Mouse (Mus musculus): Measurements from ENCODE around the gene Iqsec1.

The Iqsec1 gene

DNA sequence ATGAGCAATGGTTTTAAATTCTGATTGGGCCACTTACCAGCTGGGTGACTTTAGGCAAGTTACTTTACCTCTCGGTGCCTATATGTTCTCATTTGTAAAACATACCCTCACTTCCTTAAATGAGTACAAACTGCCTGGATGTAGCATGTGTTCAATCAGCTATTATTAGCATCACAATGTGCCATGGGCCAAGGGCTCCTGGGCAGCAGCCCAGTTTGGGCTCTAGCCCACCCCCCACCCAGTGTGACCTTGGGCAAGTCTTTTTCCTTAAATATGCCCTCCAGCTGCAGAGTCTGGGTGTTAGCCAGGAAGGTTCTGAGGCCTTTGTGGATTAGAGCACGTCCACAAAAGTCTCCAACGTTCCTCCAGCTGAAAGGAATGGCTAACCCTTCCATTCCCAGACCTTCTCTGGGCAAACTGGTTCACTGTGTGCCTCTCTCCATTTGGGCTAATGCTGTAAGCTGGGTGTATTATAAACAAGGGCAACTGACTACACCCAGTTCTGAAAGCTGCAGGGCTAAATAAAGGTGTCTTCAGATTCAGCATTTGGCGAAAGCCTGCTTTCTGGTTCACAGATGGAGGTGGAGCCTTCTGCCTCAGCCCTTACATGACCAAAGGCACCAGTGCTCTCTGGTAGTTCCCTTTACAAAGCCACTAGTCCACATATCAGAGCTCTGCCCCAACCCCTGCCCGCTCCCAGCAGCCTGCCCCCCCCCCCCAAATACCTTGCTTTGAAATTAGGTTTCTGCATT lies 101.3 kb downstream of the Iqsec1 start:
- peak; percentile 11 for DNase-seq

DNA sequence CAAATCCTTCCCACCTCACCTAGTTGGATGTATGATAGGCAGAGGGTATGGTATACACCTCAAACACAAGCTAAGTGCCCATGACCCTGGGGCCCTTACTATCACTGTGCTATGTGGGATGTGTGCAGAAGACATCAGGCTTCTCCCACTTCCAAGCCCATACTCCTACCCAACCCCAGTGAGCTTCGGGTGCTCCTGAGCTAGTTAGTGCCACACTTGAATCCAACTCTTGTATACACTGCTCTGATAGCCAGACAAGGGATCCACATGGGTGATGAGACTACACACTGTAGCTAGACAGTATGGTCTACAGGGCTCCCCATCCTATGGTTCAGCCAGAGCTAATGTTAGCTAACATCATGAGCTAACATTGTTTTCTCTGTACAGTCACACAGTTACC lies 102.9 kb downstream of the Iqsec1 start:
- DNase-seq, result no peak

DNA sequence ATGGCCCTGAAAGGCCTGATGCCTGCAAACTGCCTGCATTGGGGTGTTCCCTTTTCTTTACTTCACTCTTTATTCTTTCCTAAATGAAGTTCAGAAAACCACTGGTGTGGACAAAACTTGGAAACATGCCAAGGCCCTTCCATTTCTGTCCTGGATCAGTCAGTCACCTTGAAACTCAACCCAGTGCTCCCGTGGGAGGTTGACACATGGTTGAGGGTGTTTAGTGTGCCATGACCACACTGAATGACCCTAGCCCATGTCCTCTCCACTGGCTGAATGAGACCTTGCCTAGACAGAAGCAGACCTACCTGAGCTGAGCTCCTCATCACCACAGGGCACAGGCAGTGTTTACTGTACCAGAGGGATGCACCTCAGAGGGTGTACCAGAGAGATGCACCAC lies 103.9 kb downstream of the Iqsec1 start:
- DNase-seq, result peak; percentile 17

DNA sequence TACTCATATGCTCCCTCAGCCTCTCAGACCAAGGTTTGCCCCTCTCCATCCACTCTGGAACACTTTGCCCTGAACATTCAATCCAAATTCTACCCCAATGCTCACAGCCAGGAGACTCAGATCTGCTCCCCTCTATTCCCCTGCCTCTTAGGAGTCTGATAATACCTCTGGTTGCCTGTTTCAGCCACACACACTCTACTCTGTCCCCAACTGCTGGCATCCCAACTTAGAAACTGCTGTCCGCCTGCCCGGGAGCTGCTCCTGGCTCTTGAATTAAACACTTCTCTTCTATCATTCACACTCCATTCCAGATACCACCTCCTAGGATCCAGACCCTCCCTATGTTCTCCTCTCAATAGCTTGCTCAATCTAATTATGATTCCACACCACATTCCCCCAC lies 107.5 kb downstream of the Iqsec1 start:
- no peak for DNase-seq

DNA sequence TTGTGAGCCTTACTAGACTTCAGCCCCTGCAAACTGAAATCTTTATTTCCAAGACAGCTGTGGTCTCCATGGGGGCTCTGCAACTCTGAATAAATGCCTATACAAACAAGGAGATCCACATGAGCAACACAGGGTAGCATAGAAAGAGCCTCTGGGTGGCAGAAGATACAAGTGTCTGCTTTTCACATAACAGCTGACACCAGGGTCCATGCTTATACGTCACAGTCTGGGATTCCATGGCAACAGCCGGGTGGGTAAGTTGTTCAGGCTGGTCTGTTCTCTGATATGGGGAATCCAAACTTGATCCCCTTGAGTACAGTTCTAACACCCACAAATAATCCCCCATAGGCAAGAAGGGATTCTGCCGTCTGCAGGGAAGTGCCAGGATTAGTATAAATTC lies 108.1 kb downstream of the Iqsec1 start:
- DNase-seq, result no peak

DNA sequence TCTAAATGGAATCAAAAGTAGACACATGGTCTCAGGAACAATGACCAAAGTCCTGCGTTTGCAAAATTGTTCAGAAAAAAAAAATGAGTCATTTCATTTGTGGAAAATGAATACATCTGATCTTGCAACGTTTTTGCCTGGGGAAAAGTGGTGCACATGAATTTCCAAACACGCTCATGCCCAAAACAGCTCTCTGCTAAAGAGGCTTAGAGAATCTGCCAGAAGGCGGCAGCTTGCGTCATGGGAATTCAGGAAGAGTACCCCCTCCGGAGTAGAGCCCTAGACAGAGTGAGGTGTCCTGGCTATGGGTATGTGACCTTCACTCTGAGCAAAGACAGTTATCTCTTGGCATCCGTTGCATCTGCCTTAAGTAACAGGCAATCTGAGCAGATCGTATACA lies 116.9 kb downstream of the Iqsec1 start:
- DNase-seq, result no peak

DNA sequence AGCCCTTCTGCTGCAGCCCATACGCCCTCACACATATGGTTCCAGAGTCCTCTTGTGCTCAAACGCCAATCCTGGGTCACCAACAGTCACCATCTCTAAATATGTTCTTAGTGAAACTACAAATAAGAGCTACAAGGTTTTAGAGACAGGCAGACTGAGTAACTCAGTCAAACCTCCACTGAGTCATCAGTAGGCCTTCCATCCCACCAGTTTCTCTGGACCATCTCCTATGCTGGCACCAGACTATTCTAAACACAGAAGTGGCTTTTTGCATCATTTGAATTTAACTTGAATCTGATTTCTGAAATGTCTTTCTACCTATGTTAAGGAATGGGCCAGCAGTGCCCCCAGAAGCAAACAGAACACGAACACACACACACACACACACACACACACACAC lies 120.5 kb downstream of the Iqsec1 start:
- DNase-seq, result no peak

DNA sequence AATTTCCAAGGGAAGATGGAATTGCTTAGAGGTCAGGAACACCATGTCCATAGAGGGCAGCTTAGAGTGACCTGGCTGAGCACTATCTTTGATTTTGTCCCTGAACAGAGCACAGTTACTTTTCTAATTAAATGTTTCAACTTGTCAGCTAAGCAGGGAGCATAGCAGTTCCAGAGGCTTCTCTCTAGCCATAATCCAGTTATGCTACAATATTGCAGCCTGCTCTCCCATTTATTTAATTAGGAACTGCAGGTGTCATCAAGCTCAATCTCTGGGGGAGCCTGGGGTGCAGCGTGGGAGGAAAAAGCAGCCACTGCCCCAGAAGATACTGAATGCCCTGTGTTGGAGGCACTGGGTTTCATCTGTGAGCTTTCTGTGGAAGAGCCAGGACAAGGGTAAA lies 127.1 kb downstream of the Iqsec1 start:
- no peak for DNase-seq

DNA sequence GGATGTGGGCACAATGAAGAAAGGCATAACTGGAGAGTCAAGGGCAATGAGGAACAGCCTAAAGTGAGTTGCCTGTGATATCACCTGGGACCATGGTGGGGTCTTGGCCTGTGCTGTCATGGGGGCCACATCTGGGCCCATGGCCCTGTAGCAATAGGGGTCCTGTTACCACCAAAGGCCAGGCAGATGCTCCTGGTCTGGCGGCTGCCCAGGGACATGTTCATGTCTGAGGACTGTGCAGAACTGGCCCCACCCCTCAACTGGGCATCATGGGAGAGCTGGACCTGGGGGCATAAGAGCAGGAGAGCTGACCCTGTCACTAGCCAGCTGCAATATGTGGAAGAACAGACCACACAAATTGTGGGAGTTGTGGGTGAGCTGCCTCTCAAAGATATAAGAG lies 130.6 kb downstream of the Iqsec1 start:
- no peak for DNase-seq

DNA sequence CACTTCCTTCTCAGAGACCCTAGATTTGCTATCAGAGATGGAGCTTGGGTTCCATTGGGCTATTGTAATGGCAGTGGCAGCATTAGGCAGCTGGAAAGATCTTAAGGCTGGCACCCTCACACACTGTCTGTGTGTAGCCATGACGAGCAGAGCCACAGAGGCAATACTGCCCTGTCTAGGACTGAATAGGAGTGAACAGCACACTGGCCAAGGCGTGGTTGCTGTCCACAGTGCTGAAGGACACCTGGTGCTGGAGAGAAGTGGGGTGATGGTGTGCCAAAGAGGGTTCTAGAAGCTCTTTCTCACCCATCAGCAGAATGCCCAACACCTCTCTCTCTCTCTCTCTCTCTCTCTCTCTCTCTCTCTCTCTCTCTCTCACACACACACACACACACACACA lies 136.1 kb downstream of the Iqsec1 start:
- peak; percentile 15 for DNase-seq

DNA sequence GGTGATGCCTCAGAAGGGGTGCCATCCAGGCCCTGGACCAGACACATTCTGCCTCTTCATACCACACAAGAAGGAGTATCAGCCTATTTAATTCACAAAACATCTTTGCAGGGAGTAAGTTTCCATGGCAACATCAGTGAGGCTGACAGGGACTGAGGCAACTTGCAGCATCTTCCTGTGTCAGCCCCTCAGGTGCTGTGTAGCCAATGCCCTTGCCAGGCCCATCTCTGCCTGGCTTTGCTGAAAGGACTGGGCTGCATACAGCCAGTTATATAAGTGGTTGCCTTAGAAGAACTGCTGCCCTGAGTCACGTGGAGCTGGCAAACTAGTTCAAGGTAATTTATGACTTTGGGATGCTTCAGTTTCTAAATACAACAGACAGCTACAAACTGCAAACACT lies 140.4 kb downstream of the Iqsec1 start:
- DNase-seq, result no peak

DNA sequence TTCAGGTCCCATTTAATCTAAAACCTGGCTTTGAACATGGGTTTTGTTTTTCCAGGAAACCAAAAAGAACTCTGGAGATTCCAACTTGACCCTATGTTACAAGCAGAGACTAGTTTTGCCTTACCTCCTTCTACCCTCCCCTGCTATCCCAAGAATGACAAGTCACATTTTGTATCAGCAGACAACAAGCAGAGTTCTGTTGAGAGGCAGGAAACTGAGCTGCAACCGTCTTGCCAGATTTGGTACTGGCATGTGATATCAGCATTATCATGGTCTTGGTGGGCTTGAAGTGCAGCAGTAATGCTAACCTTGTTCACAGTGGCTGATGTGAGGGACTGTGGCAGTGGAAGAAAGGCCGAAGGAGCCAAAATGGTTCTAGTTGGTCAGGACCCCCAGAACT lies 141.0 kb downstream of the Iqsec1 start:
- no peak for DNase-seq

DNA sequence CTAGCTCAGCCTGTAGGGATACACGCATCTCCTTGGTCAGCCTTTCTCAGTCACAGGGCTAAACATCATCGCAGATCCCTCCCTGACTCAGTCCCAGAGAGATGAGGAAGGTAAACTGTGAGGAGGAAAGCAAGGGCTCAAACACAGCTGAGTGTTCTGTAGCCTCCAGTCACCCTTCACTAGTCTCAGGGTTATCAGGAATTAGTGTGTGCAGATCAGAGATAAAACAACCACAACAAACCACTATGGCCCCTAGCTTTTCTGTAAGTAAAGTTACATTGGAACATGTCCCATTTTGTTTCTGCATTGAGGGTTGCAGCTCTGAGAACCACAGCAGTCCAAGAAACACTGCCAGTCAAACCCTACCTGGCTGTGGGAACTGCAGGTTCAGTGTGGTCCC lies 148.5 kb downstream of the Iqsec1 start:
- DNase-seq, result no peak

DNA sequence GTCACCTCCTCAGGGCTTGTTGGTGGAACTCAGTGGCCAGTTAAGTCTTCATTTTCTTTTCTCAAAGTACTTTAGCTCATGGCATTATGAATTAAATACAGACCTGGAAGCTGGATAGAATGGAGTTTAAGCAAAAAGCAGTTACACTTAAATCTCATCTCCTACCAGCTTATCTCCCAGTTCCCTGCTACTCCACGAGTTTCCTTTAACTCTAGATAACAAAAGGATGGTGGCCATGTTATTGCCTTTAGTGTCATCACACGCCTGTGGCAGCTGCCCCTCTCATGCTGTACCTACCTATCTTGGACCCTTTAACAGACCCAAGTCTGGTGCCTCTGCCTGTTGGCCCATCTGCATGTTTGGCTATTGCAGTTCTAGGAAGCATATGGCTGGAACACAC lies 151.7 kb downstream of the Iqsec1 start:
- DNase-seq, result no peak

DNA sequence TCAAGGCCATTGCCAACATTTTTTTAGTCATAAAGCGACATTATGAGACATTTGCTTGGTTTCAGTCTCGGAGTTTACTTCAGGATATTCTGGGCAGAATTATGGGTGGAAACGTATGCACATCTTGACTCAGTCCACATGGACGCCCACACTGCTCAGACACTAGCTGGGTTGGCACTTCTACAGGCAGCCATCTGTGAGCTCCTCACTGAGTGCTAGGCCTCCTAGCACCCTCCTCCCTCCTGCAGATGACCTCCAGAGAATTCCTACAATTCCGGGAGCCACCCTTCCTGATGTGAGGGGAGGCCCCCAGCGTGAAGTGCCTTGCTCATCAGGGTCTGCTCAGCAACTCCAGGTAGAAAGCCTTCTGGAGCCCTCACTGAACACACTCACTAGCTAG lies 158.9 kb downstream of the Iqsec1 start:
- DNase-seq, result no peak

DNA sequence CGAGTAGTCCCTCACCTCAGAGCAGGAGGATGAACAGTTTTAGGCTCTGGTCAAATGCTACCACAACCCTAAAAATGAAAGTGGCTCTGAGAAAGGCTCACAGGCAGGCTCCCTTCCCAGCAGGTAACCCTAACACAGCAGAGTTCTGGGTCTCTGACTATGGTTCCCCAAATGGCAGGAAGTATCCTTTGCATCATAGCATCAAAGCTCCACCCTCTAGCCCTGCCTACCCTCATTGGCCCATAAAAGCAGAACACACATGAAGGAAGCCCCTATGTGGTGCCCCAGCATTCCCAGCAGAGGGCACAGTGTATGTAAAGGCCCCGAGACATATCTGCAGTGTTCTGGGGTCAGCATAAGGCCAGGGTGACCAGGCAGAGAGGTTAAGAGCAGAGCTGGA lies 163.4 kb downstream of the Iqsec1 start:
- no peak for DNase-seq

DNA sequence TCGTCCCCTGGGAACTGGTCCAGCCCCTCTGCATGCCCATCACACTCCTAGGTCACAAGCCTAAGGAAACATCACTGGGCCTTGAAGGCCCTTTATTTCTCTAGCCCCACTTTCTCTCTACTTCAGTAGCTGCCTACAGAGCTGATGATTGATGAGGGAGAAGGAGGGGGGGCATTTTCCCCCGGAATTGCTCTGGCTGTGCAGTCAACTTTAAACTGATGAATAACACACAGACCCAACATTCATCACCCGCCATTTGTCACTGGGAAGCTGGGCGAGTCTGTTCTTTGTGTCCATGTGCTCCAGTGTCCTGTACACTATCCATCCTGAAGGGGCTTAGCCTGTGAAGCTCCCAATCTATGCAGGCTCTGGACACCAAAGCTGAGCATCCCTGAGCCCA lies 165.2 kb downstream of the Iqsec1 start:
- DNase-seq, result no peak

DNA sequence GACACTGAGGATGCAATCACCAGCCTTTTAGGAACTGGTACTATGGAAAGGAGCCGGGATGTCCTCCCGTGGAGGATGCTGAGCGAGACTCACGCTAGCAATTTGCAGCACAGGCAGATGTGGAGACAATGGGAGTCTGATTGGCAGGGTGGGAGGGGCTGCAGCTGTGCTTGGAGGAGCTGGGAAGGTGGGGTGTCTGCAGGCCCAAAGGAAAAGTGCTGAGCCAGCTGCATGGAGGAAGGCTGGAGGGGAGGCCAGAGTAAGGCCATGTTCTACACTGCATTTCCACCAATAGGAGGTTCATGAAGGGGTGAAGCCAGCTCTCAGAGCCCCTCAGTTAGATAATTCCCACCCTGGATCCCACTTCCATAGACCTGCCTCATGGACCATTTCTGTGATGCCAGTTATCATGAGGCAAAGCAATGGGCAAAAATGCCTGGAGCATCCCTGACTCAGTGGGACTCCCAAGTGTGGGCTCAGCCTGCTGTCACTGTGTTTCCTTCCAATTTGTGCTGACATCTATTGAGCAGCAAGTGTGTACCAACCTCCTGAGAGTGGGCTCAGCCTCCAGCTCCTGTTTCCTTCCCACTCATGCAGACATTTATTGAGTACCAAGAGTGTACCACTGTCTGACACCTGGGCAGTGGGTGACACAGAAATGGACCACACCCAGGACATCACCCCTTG lies 166.4 kb downstream of the Iqsec1 start:
- DNase-seq, result no peak

DNA sequence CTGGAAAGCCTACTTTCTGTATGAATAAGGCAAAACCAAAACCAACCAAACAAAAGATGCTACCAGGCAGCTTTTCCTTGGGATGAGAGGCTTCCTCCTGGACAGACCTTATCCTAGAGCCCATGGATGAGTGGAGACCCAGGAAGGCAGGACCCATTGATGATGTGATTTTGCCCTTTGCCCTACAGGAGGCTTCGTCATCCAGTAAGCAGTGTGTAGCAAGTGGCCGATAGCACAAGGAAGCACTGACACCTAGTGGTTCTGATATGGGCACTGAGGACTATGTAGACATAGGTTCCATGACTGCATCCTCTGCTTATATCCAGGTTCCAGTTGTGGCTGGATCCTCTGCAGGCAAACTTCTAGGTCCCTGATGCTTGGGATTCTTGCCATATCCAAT lies 168.6 kb downstream of the Iqsec1 start:
- peak; percentile 7 for DNase-seq

DNA sequence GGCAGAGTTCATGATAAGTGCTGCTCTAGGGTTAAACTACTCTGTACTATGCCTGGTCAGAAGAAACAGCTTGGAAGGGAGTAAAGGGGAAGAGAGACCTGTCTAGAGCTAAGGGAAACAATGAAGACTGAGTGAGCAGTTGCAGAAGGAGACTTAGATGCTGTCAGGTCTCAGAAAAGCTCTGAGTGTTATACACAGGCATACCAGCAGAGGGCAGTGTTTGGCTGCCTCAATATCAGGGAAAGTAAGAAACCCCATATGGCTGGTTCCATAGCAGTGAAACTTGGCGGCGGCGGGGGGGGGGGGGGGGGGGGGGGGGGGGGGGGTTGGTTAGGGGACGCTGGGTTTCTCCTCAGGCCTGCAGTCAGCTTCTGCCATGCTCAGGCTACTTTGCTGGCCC lies 169.5 kb downstream of the Iqsec1 start:
- peak; percentile 76 for DNase-seq

DNA sequence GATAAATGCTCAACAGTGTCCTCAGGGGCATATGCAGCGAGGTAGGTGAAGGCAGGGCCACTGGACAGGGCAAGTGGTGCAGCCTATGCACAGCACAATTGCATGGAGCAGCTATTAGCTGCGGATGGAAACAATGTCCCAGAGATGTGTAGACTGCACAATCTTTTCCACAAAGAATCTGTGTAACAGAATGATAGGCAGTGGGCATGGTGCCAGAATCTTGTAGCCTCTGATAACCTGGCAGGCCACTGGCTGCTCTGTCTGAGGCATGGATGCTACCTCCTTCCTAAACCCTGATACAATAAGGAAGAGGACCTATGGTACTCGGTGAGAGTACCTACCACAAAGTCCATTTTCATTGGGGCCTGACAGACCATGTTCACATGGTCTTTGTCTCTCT lies 171.9 kb downstream of the Iqsec1 start:
- no peak for DNase-seq

DNA sequence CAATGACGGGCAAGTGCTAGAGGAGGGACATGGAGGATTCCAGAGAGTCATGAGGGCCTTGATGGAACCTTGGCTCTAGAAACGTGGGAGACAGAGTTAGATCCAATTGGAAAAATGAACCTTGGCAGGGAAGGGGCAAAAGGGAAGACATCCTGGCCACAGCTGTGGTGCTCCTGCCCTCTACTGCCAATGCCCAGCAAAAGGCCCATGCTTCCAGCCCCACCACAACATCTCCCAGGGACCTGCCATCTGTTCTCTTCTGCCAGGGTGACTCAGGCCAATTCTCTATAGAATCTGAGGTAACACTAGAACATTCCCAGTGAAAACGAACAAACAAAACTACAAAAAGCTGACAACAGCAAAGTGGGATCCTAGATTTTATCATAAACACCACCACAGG lies 173.1 kb downstream of the Iqsec1 start:
- no peak for DNase-seq

DNA sequence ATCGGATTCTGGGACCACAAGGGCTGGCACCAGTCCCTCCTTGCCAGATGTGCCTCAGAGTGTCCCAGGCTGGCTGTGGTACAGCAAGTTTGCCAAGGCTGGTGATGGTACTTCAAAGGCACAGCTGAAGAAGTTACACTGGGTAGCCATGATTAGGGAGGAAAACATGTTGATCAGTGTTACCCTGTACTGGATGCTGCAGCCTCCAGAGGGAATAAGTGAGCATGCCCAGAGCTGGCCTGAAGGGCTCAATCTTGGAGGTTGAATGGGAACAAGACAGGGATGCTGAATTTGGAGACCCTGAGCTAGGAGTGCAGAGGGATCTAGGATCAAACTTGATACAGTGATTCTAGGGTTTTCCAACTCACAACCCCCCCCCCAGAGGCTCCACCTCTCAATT lies 175.0 kb downstream of the Iqsec1 start:
- no peak for DNase-seq

DNA sequence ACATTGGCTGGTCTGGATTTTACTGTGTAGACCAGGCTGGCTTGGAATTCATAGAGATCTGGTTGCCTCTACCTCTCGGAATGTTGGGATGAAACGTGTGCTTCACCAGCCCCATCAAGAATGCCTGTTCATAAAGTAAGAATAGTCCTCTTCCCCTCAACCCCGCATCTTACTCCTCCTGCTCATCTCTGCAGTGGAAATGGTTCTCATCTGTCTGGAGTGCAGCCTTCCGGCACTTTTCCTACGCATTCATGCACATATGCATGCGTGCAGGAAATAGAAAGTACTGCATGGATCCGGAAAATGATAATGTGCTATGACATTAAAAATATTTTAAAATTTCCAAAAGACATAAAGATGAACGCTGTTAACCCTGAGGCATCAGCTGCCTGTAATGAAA lies 175.9 kb downstream of the Iqsec1 start:
- no peak for DNase-seq

DNA sequence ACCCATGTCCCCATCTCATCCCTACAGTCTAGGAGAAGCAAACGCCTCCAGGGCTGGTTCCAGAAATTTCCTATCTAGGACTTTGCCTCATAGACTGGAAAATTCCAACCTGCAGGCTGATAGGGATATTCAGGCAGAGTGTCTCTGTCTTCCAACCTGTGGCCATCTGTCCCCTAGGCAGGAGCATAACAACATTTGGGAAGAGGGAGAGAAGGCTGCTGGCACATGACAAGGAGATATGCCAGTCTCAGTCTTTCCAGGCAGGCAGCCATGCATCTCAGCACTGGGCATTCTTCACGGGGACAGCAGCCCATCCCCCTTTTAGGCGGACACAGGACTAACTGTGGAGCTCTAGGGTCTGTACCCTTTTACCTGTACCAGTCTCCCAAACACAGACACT lies 176.4 kb downstream of the Iqsec1 start:
- DNase-seq, result no peak
